Mouse (Mus musculus) cerebellum, adult 9-11 months (tissue): ENCODE results near the gene Zfp365.

Experiments
- DNase-seq: peaks from one replicate; pipeline ENCODE4 v3.0.0; 2022

Zfp365 gene

DNA sequence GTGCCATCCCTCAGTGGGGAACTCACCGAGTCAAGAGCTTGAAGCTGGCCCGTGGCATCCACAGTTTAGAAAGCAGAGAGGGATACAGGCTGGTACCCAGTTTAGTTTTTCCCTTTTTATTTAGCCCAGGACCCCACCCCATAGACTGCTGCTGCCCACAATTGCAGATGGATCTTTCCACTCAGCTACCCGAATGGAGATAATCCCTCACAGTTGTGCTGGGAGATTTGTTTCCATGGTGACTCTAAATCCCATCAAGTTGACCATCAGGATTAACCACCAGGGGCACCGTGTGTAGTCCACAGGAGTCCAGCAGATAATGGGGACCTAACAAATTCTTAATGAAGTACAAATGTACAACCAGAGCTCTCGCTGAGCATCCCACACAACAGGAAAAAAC, 11.3 kb downstream of the Zfp365 start:
- DNase-seq, result no peak

DNA sequence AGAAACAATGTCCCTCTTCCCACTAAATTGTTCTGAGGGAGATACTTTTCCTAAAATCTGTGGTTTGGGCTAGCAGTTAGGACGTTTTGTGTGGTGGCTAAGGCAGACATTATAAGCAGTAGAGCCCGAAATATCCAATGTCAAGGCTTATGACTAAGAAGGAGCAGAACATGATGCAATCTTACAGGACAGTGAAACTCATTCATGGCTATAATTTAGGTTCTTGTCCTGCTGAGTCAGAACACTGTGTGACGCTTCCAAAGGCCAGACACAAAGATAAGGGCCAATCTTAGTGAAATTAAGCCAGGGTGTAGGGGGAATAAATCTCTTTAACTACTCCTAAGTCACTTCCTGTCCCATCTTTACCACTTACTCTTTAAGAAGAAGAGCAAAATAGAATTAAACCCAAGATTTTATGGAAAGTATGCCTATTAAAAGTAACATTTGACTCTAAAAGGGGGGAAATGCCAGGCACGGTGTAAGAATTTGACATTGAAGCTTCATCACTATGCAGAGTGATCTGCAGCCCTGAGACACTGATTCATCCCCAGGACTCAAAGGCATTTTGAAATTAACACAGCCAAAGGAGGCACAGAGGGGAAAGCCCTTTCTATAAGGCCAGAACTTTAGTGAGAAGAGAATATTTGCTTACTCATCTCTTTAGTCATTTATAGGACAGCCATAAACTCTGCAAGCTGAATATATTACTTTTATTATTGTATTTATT, 13.3 kb downstream of the Zfp365 start:
- DNase-seq, result no peak

GRCm38 (mm10) chr10:67898355-67898935, 14.0 kb downstream of the Zfp365 start:
- DNase-seq, result no peak

DNA sequence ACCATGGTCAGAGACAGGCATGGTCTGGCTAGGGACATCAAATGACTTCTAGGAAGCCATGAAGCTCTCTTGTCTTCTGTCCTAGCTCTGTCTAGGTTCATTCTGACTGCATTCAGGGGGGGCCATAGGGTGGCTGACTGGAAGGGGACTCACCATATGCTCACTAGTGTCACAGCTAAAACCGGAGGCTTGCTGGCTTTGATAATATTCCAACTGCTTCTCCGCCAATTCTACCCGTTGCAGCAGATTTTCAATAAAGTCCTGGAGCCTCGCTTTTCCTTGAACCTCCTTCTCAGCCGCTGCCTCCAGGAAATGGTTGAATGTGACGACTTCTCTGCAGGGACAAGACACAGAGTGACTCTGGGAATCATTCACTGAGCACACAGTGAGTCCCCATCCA, 15.2 kb downstream of the Zfp365 start:
- DNase-seq, result no peak

GRCm38 (mm10) chr10:67894683-67895082, 17.8 kb downstream of the Zfp365 start:
- DNase-seq, result no peak

DNA sequence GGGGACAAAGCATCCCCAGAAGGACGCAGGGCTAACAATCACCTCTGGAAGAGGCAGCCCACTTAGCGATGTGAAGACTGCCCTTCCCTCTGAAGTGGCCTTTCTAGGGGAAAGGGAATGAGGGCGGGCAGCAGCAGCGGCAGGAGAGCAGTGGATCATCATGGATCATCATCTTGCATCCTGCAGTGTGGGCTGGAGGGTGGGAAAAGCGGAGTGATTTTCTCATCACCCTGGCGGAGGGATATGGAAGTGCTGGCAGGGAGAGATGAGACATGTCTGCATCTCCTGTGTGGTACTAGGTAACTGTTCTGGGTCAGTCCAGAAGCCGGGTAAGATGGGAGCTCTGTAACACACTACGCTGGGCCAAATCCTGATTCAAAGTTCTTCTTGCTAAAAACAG, 18.4 kb downstream of the Zfp365 start:
- peak; percentile 31 for DNase-seq

DNA sequence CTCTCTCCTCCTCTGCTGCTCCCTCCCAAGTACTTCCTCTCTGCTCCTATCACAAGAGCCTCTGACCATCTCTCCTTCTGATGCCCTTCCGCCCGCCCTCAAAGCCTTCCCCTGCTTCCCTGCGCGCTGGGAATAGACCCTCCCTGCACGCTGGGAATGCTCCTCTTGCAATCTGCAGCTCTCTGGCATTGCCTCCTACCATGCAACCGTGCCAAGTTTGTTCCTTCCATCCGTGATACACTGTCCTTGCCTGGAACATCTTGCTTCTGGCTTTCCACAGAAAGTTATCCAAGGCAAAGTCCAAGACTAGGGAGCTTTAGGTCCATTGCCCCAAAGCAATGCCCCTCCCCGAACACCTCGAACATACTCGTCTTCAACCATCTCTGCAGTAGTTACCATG, 19.2 kb downstream of the Zfp365 start:
- no peak for DNase-seq

- DNase-seq, result no peak
Measured at GRCm38 (mm10) chr10:67891126-67891525, 21.3 kb downstream of the Zfp365 start.

DNA sequence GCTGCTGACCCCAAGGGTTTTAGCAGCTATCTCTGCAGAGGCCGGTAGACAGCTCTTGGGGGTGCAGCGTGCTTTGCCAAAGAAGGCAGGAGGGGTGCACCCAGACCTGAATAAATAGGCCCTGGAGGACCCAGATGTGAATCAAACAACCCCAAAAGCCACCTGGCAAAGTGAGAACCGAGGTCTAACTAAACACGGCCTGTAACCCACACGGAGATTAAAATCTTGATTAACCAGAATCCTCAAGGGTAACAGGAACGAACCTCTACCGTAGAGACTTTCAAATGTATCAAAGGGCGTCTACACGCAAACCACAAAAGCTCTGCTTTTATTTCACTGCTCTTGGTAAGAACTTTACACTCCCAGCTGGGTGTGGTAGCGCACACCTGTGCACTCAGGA, 24.5 kb downstream of the Zfp365 start:
- no peak for DNase-seq

- DNase-seq, result no peak
Measured at GRCm38 (mm10) chr10:67880692-67881091, 31.8 kb downstream of the Zfp365 start.

DNA sequence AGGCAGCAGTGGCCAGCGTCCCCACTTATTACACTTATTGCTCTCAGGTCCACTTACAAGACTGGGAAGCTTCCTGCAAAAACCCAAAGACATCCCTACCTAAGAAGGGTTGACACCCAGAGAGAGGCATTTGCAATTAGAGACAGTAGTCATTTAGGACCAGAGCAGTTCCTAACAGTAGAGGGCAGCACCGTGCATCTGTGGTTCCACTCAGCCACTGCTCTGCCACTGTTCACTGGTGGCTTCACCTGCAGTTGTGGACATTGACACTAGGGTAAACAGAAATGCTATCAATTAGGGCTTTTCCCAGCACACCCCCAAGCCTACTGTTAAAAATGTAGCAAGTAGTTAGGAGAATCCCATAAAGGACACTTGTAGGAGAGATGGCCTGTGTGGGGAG, 40.7 kb downstream of the Zfp365 start:
- DNase-seq, result peak; percentile 56

- DNase-seq, result no peak
Measured at GRCm38 (mm10) chr10:67868234-67868633, 44.2 kb downstream of the Zfp365 start.

- no peak for DNase-seq
Measured at GRCm38 (mm10) chr10:67865841-67866240, 46.6 kb downstream of the Zfp365 start.

- DNase-seq, result no peak
Measured at GRCm38 (mm10) chr10:67865063-67865462, 47.4 kb downstream of the Zfp365 start.

DNA sequence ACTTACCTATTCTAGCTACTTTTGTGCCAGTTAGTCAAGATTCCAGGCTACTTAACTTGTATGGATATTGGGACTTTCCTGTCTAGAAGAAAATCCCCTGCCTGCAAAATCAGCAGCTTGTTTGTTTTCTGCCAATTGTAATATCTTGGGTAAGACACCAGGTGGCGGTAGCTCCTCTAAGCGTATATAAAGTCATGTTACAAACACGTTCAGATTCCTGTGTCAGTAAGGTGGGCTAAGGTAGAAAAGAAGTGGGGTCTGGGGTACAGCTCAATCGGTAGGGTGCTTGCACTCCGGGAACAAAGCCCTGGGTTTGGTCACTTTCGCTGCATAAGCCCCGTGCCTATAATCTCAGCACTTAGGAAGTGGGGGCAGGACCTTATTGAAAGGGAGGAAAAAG, 50.1 kb downstream of the Zfp365 start:
- DNase-seq, result no peak

GRCm38 (mm10) chr10:67858878-67859277, 53.6 kb downstream of the Zfp365 start:
- peak; percentile 47 for DNase-seq

DNA sequence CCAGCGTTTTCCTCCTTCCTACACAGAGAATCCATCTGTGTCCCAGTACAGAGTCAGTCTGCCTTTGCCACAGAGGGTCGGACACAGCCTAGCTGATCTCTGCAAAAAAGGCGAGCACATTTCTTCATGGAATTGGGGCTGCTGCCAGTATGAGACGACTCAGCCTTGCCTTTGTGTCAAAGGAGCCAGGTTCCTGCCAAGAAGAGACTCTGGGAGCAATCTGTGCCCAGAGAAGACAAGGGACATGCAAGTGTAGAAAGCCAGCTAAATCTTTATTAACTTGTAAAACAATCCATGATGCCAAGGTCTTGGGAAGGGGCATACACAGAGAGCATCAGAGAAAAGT, 54.9 kb downstream of the Zfp365 start:
- DNase-seq, result no peak

- DNase-seq, result no peak
Measured at GRCm38 (mm10) chr10:67856791-67857560, 55.5 kb downstream of the Zfp365 start.

- DNase-seq, result no peak
Measured at GRCm38 (mm10) chr10:67855760-67856159, 56.7 kb downstream of the Zfp365 start.

DNA sequence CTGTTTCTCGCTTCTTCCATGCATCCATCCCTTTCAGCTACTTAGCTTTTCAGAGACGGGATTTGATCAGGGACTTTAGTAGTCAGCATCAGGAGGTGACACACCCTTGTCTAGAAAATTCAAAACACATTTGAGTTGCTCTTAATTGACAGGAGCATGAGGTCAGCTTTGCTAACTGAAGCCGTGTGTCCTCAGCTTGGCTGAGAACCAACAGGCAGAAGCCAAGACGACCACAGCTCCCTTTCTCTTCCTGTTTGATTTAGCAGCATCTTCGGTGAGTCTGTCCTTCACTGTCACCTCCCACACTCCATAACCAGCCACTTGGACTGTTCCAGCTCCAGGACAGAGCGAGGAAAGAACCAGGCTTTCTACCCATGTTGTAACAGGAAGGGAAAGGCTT, 60.1 kb downstream of the Zfp365 start:
- no peak for DNase-seq

- no peak for DNase-seq
Measured at GRCm38 (mm10) chr10:67851079-67851478, 61.4 kb downstream of the Zfp365 start.

DNA sequence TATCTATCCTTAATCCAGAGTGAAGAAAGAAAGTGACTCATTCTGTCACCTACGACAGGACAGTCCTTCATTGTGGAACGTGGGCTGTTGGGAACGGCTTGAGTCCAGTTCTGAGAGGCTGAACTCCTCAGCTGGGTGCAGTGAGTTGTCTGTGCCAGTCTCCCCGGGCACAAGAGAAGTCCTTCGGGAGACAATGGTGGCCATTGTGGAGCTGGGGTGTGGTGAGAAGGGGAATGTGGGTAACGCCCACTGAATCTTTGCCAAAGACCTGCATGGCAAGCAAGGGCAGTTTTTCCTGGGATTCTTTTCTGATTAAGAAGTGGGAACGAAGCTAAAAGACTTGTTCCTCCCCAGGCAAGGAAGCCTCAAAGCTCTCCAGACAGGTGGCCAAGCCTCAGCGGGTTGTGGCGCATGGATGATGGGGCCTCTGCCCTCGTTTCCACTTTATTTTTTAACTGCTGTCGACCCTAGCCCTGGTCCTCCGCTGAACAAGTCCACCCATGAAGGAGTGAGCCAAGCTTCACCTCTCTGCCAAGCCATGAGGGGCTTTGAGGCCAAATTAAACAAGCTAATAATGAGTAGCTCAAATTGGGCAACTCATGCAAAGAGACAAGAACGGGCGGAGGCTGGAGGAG, 66.3 kb downstream of the Zfp365 start:
- peak; percentile 8 for DNase-seq

GRCm38 (mm10) chr10:67841596-67841995, 70.9 kb downstream of the Zfp365 start:
- DNase-seq, result no peak

DNA sequence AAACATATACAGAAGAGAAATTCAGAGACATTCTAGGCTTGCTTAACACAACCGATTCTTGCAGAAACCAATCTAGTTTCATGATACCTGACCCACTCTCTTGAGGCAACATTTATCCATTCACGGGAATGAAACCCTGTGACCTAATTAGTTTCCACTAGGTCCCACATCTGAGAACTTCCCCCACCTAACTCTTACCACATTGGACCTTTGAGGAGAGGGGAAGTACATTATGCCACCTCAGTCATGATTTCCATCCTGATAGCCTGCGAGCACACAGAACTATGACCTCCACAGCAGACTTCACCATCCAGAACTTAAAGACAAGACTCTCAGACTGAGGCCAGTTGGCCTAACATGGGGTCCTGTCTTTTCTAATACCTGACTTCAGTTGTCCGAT, 71.7 kb downstream of the Zfp365 start:
- no peak for DNase-seq
